Mouse (Mus musculus) kidney, adult 2 months (tissue): ENCODE measurements around the gene Bcl6b.

Experiments used
- CTCF ChIP-seq: fragments of 200-500 bp; conservative IDR thresholded peaks from 2 replicates; pipeline ENCODE4 v1.5.1; 2011; ENCODE audit warnings: low read depth, mild to moderate bottlenecking, control low read depth, low read length, moderate library complexity, mixed read lengths; ENCODE audit not compliant: insufficient read depth, insufficient read length
- POLR2A ChIP-seq: fragments of 200-500 bp; IDR thresholded peaks from one replicate; pipeline ENCODE4 v1.6.1; 2011; ENCODE audit warnings: low read depth, low read length, control low read depth

GRCm38 (mm10) chr11:70214856-70215209 lies 14.8 kb downstream of the Bcl6b start:
- TF ChIP-seq CTCF = no peak
- TF ChIP-seq POLR2A = no peak
